Mouse (Mus musculus) left cerebral cortex, adult 18-20 months (tissue): ENCODE results near the gene Prdx1. TPM values are rescaled to one million over a fixed set of nuclear protein-coding genes. Genes with fewer than 3 reads are reported as not detected.
"Not testable (repeated sequence)": the region's sequence is repeated elsewhere in the genome, so short reads cannot be mapped to it uniquely, and the experiment has no call there.

ENCODE experiments used
- DNase-seq, 2 experiments: peaks; one replicate each; pipeline ENCODE4 v3.0.0; 2021 to 2022; ENCODE audit warnings: low spot score in 2 of 2, mixed read lengths in 1 of 2
- total RNA-seq, 2 experiments: library from RNA; stranded (reverse); gene quantifications; 2 replicates each; pipeline ENCODE4 v1.2.3; 2021

The Prdx1 gene
- total RNA-seq, 2 experiments from 2014 or later, result 145 to 162 TPM

DNA sequence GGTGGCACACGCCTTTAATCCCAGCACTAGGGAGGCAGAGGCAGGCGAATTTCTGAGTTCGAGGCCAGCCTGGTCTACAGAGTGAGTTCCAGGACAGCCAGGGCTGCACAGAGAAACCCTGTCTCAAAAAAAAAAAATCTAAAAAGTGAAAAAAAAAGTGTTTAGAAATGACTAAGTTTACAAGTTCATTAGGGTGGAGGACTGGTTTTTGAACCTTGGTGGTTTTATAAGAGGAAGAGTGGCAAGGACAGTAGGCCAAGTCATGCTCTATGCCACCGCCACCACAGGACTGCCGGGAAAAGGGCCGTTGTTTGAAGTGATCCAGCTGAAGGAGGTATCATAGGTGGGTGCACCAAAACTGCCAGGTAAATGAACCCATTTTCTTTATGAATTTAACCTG is 10.6 kb upstream of the Prdx1 start:
- not testable (repeated sequence) for DNase-seq

DNA sequence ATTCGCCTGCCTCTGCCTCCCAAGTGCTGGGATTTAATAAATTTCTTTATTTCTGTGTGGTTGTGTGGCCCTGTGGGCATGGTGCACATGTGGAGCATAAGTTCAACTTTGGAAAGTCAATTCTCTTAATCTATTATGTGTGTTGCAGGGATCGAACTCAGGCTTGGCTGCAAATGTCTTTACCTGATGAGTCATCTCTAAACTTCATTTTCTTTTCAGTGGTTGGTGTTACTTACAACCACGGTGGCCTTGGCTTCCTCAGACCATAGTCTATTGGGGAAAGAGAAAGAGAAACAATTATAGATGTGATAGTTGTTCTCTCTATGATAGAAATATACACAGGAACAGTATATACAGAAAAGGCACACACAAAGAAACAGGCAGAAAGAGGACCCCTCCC is 9.3 kb upstream of the Prdx1 start:
- DNase-seq, result no peak

DNA sequence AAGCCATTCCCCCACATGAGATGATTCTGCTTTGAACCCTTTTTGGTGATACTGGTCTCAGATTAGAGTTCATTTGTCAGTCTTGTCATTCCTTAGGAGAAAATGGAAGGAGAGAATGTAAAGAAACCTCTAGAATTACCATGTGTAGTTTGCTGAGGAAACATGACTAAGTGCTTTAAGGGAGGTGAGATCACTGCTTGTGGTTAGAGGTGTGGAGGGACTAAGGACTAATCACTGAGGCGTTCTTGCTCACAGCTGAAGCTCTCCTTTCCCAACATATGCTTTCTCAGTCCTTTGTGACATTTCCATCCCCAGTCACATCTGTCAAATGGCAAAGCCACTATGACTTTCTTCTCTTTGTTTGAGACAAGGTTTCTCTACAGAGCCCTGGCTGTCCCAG is 7.5 kb upstream of the Prdx1 start:
- no peak for DNase-seq

DNA sequence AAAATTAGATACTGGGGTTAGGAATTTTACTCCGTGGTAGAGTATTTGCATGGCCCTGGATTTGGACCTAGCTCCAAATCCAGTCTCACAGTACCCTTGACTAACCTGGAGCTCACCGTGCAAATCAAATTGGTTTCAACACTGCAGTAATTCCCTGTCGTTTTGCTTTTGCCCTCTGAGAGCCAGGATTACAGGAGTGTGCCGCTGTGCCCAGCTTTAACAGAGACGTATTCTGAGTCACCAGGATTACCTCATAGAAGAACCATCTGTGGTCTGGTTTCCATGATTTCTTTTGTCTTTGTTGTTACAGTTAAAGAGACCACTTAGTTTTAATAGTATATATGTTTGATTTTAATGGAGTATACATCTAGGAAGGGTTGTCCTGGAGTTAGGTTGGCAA is 6.2 kb upstream of the Prdx1 start:
- no peak for DNase-seq

DNA sequence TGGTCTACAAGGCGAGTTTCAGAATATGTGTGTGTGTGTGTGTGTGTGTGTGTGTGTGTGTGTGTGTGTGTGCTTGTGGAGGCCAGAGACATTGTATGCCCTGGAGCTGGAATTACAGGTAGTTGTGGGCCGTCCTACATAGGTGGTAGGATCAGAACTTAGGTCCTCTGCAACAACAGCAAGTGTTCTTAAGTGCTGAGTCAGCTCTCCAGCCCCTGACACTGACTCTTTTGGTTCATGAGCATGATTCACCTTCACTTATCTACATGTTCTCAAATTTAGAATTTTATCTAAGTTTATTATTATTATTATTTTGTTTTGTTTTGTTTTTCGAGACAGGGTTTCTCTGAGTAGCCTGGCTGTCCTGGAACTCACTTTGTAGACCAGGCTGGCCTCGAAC is 4.8 kb upstream of the Prdx1 start:
- DNase-seq, result not testable (repeated sequence)

DNA sequence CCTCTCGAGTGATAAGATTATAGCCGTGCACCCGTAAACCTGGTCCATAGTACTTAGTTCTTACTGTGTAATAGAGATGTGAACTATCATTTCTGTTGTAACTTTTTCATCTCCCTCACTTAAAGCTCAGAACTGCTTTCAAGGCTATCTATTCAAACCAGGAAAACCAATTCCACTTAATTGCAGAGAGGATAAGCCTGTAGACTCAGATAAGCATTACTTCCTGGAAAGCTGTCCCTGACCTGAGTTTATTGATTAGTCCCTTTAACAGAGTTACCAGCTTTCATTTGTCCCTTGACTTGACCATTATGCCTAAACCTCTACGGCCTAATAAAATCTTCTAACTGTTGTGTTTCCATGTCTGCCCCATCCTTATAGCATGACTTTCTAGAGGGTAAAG is 1.4 kb upstream of the Prdx1 start:
- no peak for DNase-seq

DNA sequence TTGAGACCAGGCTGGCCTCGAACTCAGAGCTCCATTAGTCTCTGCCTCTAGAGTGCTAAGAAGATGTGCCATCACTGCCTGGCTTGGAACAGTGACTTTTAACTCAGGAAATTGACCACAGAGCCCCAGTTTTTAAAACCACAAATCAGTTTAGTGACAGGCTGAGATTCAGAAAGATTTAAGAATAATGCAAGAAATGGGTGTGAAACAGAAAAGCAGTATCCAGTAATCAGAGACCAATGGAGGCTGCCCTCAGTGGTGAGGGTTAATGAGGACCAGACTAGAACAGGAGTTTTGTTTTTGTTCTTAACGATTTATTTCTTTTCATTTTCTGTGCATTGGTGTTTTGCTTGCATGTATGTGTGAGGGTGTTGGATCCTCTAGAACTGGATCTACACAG is 679 bp upstream of the Prdx1 start:
- DNase-seq, result no peak

DNA sequence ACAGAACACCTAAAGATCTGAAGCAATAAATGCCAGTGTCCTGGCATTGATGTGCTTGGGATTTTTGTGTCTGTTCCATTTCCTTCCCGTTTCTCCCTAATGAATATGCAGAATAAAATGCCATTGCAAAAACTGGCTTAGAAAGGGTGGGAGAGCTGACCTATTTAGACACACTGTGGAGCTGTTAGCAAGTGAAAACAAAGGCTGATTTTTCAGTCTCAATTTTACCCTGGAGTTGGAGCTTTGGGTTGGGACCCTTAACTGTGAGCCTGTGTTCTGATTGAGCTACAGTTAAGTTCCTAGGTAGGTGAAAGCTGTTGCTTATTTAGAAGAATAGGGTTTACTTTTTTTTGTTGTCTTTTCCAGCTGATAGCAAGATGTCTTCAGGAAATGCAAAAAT is 1.7 kb downstream of the Prdx1 start:
- DNase-seq, result no peak

DNA sequence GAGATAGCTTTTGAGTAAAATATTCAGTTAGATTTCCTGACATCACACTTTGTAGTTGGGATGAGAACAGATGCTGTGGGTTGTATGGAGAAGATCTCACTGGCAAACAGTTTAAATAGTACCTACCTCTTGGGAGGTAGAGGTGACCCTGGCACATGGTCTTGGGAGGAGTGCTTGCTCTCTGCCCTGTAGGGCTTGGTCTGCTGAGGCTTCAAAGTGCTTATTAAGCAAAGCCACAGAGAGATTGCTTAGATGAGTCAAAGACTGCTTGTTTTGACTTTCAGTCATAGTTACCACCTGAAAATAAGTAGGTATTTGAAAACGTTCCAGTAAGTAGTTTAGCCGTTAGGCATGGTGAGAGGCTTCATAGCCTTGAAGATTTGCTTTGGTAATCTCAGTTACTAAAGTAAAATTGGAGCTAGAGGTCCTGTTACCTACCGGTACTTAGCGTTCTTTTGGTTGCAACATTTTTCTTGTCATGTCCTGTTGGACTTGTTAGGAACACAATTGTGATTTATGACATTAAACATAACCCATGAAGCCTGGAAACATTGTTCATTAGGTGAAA is 4.0 kb downstream of the Prdx1 start:
- DNase-seq, result no peak

DNA sequence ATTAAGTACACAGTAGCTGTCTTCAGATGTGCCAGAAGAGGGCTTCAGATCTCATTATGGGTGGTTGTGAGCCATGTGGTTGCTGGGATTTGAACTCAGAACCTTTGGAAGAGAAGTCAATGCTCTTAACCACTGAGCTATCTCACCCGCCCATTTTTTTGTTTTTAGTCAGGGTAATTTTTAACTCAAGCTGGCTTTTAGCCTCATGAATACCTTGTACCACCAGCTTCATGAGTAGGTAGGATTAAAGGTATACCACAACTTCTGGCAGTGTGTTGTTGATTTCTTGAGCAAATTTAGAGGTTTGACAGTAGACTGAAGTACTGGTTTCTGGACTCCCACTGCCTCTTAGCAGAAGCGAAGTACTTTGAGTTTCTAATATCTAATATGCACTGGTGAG is 6.8 kb downstream of the Prdx1 start:
- no peak for DNase-seq

DNA sequence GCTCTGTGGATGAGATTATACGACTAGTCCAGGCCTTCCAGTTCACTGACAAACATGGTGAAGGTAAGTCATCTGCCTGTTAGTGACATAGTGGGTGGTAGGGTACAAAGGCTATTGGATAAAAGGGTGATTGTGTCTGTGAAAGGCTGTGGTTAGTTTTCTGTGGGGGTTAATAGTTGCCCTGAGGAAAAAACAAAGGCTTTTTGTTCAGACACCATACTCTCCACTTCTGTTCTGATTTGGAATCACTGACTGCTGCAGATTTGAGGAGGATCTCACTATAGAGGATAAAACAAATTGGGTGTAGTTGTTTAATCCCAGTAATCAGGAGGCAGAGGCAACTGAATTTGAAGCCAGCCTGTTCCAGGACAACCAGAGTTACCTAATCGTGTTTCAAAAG is 8.4 kb downstream of the Prdx1 start:
- no peak for DNase-seq

DNA sequence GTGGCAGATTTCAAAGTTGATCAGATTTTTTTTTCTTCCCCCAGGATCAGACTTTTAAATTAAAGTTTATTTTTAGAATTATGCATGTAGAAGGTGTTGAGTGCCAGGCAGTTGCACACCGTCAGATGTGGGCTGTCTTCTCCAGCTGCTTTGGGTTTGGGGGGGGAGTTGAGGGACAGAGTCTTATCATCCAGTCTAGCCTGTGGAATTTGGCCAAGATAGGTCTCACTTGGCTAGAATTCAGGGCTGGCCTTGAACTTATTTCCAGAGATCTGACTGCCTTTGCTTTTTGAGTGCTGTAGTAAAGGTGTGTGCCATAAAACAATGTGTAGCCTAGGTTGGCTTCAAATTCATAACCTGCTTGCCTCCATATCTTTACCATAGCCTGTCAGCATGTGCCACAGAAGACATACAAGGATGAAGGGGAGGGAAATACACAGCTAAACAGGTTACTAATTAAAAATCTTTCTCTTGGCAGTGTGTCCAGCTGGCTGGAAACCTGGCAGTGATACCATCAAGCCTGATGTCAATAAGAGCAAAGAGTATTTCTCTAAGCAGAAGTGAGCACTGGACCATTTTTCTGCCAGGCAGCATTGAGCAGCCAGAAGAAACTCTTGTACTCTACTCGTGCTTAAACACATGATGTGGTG is 13.5 kb downstream of the Prdx1 start:
- no peak for DNase-seq

DNA sequence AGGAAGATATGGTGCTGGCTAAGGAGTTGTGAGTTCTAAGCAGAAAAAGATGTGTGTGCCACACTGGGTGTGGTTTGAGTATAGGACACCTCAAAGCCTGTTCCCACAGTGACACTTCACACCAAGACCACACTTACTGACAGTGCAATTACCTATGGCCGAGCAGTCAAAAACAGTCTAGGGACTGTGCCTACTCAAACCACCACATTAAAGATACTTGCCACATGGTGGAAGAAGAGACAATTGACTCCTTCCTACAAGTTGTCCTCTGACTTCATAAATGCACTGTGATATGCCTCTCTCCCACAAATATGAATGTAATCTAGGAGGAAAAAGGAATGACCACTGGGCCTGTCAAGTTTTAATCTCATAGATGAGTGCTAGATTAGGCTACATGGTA is 15.6 kb downstream of the Prdx1 start:
- DNase-seq, result no peak

DNA sequence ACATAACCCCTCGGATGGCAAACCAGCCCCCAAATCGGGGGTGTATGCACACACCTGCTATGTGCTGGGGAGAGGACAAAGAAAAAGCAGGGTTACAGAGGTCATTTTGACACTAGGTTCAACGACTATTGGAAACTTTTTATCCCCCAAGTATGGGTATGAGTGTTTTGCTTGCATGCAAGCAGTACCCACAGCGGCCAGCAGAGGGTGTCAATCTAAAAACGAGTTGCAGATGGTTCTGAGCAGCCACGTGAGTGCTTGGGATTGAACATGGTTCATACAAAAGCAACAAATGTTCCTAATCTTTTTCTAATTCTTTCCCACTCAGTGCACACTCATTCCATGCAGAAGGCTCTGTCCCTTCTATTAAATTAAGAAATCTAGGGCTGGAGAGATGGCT is 18.5 kb downstream of the Prdx1 start:
- peak; percentile 30 to 58 for DNase-seq

DNA sequence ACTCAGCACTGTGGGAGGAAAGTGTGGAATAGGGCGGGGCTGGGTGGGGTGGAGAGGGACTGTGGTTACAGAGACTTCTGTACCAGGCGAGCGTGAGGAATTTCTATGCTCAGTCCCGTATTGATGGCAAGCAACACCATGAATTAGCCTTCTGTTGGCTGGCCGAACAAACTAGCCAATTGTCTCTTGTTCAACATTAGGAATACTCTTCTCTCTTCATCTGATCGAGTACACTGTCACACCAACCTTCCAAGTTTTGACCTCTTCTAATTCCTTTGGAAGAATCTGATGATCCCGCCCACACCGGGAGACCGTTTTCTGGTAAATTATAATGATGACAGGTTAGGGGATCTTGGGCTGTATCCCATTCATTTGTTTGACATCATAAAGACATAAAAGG is 22.3 kb downstream of the Prdx1 start:
- peak in 1 of 2 experiments; percentile 20 for DNase-seq

DNA sequence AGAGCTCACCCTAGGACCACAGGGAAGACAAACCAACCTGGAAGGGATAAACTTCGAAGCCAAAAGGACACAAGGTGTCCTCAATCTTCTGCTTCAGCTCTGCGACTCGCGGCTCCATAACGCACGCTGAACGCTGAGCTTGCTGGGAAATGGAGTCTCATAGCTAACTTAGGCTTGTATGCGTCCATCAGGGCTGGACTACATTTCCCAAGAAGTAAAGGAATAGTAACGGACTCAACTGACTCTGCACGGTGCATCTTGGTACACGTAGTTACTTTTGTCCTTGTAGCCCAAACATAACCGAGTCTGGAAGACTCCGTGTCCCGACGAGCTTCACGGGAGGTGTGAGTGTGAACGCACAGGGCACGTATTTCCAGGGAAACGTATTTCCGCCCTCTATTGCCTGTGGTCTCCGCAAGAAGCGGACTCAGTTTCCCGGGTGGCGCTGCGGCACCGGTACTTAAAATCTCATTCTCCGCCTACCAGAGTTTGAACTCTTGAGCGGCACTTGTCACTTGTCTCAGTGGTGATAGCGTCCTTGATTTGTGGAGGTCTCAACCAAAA is 22.9 kb downstream of the Prdx1 start, which contains the start of the genes Mmachc and Ccdc163:
Gene Mmachc (minus strand): TSS at position 206 of the 564 bp plus-strand sequence.
Gene Ccdc163 (plus strand): TSS at position 309 of the 564 bp plus-strand sequence.
- DNase-seq, result peak; percentile 88 to 93

DNA sequence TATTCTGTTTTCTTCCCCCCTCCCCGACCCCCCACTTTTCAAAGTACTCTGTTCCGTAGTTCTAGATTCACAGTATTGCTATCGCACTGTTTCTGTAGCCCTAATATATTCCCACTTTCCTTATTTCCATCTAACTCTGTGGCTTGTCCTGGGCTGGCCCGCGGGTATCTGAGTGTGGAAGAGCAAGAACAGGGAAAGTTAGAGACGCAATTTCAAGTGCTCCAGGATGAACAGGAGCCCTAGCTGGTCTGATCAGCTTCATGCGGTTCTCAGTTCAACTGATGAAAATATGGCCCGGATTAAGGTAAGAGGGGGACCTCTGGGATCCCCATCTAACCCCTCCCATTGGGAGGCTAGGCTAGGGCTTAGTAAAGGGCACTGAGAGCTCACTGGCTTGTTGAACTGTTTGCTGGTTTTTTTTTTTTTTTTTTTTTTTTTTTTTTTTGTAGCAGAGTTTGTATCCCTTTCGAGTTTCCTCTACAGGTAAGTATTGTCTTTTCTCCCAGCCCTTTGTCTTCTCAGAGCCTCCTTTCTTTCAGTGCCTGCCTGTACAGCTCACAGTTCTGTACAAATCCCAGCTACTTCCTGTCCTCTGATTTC is 23.5 kb downstream of the Prdx1 start:
- no peak for DNase-seq

DNA sequence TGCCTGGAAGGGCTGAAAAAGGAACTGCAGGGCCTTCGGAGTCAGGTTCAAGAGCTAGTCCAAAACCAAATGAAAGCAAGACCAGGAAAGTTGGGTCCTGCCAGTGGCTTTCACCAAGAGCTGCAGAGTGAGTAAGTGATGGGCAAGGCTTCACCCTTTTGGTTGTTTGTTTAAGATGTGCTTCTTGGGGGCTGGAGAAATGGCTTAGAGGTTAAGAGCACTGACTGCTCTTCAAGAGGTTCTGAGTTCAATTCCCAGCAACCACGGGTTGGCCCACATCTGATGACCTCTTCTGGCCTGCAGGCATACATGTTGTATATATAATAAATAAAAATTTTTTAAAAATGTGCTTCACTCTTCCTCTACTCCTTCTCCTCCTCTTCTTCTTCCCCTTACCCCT is 24.8 kb downstream of the Prdx1 start:
- DNase-seq, result no peak

DNA sequence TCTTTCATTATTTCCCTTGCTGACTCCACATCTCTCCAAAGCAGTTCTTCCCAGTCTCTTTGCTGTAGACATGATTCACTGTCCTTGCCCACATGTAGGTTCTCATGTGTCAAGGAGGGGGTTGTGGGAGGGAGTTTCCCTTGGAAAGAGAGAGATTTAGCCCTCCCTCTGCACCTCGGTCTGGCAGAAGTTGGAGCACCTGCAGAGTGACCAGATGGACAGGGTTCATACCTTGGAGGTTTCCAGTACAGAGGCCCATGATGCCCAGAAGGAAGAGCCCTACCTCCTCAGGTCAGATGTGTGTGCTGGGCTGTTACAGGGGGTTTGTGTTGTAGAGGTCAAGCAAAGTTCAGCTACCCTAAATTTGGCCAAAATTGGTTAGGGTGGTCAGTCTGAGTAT is 27.2 kb downstream of the Prdx1 start:
- no peak for DNase-seq

DNA sequence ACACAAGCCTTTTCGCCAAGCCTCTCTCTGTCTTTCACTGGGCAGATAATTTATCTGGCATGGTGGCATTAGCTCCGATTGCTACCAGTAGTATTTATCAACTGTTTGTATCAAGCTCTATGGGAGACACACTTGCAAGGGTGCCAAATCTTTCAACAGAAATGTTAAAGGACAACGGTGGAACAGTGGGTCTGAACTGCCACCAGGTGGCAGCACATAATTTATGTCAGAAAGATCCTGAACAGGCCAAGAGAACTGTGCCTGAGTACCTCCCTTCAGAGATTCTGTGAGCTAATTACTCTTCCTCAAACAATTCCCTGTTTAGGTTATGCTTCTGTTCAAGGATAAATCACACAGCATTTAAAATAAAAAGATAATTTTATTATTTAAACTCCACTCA is 34.1 kb downstream of the Prdx1 start:
- DNase-seq, result peak; percentile 72 to 74

DNA sequence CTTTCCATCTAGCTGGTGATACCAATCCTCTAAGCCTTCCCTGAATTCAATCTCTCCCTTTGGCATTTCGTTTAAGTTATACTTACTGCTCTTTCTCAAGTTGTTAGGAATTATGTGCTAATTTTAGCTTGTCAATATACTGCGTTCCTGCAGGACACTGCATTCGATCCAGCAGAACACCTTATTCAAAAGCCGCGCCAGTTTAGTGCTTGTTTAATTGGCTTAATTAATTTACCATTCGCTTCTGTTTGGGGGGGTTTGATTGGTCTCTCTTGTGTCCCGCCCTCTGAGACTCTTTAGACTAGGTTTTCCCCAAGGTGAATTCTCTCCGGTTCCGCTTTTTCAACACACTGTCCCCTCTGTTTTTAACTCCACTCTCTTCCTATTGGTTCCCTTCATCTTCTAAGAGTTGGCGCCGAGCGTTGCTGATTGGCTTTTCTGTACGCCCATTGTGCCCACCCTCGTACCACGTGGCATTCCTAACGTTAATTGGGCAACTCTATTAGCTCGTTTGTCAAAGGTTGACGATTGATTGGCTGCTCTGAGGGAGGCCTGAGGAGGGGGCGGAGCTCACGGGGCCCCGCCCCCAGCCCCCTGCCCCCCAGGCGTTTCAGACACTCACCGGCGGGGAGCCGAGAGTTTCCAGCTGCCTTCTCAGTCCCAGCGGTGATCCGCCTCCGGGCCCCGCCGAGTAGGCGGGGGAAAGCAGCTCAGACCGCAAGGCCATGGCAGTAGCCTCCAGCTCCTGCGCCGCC is 35.2 kb downstream of the Prdx1 start, which contains the start of gene Tesk2:
Gene Tesk2 (plus strand): TSS at position 606 of the 755 bp plus-strand sequence.
- peak; percentile 86 to 91 for DNase-seq
